Mouse (Mus musculus) neural tube, embryonic 12.5 days (tissue): Measurements from ENCODE around the gene Mif. TPM values are rescaled to one million over a fixed set of nuclear protein-coding genes. Genes with fewer than 3 reads are reported as not detected.

ENCODE experiments used
- ATAC-seq: fragments of 200-750 bp; cut with Nextera tagmentation; 2 replicates; pipeline ENCODE4 v1.8.0; 2017; ENCODE audit warnings: low read depth, mild to moderate bottlenecking, moderate TSS enrichment, moderate library complexity; ENCODE audit not compliant: low FRiP score
- H3K27ac ChIP-seq: fragments of 300-500 bp; sonication (generic); 2 replicates; pipeline ENCODE4 v1.5.1; 2016
- H3K27me3 ChIP-seq: fragments of 300-500 bp; sonication (generic); replicated peaks from 2 replicates; pipeline ENCODE4 v1.6.1; 2016; ENCODE audit warnings: mild to moderate bottlenecking
- H3K36me3 ChIP-seq: fragments of 300-500 bp; sonication (generic); 2 replicates; pipeline ENCODE4 v1.6.1; 2016; ENCODE audit warnings: mild to moderate bottlenecking
- H3K4me1 ChIP-seq: fragments of 300-500 bp; sonication (generic); 2 replicates; pipeline ENCODE4 v1.6.1; 2016
- H3K4me2 ChIP-seq: fragments of 300-500 bp; sonication (generic); replicated peaks from 2 replicates; pipeline ENCODE4 v1.6.1; 2016; ENCODE audit warnings: mild to moderate bottlenecking
- H3K4me3 ChIP-seq: fragments of 300-500 bp; sonication (generic); 2 replicates; pipeline ENCODE4 v1.5.1; 2016
- H3K9ac ChIP-seq: fragments of 300-500 bp; sonication (generic); 2 replicates; pipeline ENCODE4 v1.6.1; 2016; ENCODE audit warnings: mild to moderate bottlenecking
- H3K9me3 ChIP-seq: fragments of 300-500 bp; sonication (generic); 2 replicates; pipeline ENCODE4 v1.6.1; 2016; ENCODE audit warnings: mild to moderate bottlenecking
- WGBS: fragments of 180-500 bp; shearing (Covaris S2); methylation state at CpG from one replicate; pipeline ENCODE4 v1.1.7; 2016; 5-methylcytosine and 5-hydroxymethylcytosine counted together
- polyA plus RNA-seq: library from polyadenylated mRNA; unstranded; fragments of >200 nt; fragmentation: Nextera tagmentation; extraction: Ambion mirVana; gene quantifications from 2 replicates; pipeline ENCODE4 v1.2.1, GENCODE M21; 2016

Mif gene
- polyA plus RNA-seq, 1 experiment from 2014 or later: 1,568 TPM

DNA sequence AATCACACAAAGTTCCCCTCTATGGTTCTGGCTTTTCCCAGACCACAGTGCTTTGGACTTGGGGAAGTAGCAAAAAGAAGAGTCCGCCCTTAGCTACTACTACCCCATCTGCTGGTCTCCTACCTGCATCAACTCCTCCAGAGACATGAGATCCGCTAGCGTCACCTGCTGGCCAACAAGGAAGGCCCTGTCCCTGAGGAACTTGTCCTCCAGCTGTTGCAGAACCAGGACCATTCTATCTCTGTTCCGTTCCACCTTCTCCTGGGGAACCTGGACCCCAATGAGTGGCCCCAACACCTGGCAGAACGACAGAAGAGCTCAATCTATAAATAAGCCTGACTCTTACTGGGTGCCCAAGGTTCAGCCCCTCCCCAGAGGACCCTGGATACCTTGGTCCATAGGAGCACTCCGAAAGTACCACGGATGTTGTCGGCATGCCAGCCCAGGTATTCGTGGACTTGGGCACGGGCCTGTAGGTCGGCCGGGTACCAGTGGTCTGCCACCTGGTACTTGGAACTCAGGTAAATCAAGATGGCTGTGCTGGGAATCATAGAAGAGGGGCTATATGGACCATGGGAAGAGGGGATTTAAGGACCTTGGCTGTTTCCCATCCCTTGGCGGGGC is 27.7 kb downstream of the Mif start:
- peaks cover 23% of the 10 kb centered on the region for H3K27me3 ChIP-seq
- no peak overlapping the region for H3K9ac ChIP-seq
- 68% methylated on average over 13 of the region's 13 CpGs for WGBS
- no peak overlapping the region for H3K4me3 ChIP-seq
- no peak for ATAC-seq
- H3K36me3 ChIP-seq: no peaks in the 10 kb centered on the region
- H3K27ac ChIP-seq: no peak overlapping the region
- H3K9me3 ChIP-seq: no peaks in the 10 kb centered on the region
- H3K4me1 ChIP-seq: peaks cover 10% of the 10 kb centered on the region; the same call in 1 of the 2 replicates
- H3K4me2 ChIP-seq: no peak overlapping the region

DNA sequence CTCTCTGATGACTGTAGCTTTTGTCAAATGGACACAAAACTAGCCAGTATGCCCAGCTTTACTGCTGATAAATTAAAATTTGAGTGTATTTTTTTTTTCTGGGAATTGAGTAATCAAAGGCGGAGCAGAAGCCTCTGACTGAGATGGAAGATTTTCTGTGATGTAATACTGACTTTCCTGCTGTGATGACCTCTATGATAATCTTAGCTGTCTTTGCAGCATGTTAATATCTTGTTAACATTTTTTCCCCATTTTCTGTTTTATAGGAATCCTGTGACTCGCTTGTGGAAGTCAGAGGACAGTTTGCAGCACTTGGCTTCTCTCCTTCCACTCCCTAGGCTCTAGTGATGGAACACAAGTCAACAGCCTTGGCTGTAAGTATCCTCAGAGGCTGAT is 29.8 kb downstream of the Mif start:
- H3K4me1 ChIP-seq: peaks cover 10% of the 10 kb centered on the region; the same call in 1 of the 2 replicates
- no peak for ATAC-seq
- no peak overlapping the region for H3K27ac ChIP-seq
- no peaks in the 10 kb centered on the region for H3K9me3 ChIP-seq
- H3K27me3 ChIP-seq: peaks cover 23% of the 10 kb centered on the region
- H3K36me3 ChIP-seq: no peaks in the 10 kb centered on the region
- 91% methylated on average over 2 of the region's 2 CpGs for WGBS
- no peak overlapping the region for H3K9ac ChIP-seq
- no peak overlapping the region for H3K4me2 ChIP-seq
- no peak overlapping the region for H3K4me3 ChIP-seq

DNA sequence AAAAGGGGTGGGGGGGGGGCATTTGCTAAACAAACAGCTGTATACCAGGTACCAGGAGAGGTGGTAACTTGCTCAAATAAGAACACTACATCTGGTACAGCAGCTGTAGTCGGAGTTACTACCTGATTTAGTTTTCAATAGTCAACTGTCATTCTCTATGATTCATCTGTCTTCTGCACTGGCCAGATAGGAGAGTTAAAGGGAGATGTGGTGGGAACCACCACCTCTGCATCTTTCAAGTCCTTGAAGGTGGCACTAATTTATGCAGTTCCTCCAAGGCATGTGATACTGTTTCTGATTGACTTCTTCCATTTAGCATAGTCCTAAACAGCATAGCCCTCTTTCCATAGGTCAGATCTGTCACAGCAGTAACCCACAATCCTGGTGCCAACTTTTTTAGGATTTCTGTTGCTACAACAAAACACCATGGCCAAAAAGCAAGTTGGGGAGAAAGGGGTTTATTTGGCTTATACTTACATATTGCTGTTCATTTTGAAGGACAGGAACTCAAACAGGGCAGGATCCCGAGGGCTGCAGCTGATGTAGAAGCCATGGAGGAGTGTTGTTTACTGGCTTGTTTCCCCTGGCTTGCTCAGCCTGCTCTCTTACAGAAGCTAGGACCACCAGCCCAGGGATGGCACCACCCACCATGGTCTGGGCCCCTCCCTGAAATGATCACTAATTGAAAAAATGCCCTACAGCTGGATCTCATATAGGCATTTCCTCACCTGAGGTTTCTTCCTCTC is 30.3 kb downstream of the Mif start:
- Histone ChIP-seq H3K9me3 (no peaks in the 10 kb centered on the region), H3K27ac (no peak overlapping the region), H3K4me3 (no peak overlapping the region), H3K27me3 (peaks cover 22% of the 10 kb centered on the region), H3K36me3 (no peaks in the 10 kb centered on the region), H3K9ac (no peak overlapping the region), H3K4me1 (peaks cover 10% of the 10 kb centered on the region; the same call in 1 of the 2 replicates), H3K4me2 (no peak overlapping the region)
- WGBS: 84% methylated on average over 2 of the region's 2 CpGs
- no peak for ATAC-seq

DNA sequence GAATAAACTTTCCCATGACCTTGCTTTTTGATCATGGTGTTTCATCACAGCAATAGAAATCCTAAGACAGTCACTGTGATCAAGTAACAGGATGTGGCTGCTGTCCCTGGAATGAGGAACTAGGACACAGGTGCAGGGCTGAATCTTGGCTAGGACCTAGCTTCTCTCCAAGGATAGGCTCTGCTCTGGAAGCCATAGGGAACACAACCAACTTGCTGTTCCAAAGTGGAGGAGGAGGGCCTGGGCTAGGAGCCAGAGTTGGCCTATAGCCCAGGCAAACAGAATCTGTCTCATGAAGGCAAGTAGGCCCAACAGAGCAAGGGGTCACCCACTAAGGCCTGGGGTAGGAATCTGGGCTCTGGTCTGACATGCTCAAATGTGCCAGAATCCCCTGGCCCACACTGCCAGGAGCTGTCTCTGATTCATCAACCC is 31.5 kb downstream of the Mif start:
- ATAC-seq: no peak
- Histone ChIP-seq H3K4me3 (no peak overlapping the region), H3K9me3 (no peaks in the 10 kb centered on the region), H3K27me3 (peaks cover 10% of the 10 kb centered on the region), H3K4me1 (no peaks in the 10 kb centered on the region), H3K27ac (no peak overlapping the region), H3K36me3 (no peaks in the 10 kb centered on the region), H3K9ac (no peak overlapping the region), H3K4me2 (no peak overlapping the region)

DNA sequence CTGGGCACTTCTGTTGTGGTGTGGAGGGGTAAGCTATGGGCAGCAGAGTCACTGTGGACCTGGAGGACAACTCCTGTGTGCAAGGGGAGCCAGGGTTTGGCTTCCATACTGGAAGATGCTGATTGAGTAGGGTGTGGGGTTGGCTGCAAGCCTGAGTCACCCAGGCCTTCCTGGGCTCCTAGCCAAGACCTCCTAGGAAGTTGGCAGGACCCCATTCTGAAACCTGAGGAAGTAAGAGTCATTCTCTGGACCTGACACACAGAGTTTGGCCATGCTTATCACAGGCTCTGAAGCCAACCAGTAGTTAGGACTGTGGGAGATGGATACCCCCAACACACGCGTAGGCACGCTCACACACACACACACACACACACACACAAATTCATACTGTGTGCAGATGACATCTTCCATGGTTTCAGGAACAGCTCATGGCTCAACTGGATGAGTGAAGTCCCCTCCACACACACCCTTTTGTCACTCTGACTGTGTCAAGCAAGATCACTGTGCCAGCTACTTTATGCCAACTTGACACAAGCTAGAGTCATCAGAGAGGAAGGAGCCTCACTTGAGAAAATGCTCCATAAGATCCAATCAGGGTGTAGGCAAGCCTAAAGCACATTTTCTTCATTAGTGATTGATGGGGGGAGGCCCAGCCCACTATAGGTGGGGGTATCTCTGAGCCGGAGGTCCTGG is 32.2 kb downstream of the Mif start:
- H3K36me3 ChIP-seq: no peaks in the 10 kb centered on the region
- no peak overlapping the region for H3K27ac ChIP-seq
- H3K4me1 ChIP-seq: no peaks in the 10 kb centered on the region
- H3K9ac ChIP-seq: no peak overlapping the region
- H3K4me2 ChIP-seq: no peak overlapping the region
- WGBS: 95% methylated on average over 4 of the region's 4 CpGs
- no peak overlapping the region for H3K4me3 ChIP-seq
- H3K9me3 ChIP-seq: 0 out of 2 replicates have a peak, but pooled peaks cover 7% of the 10 kb centered on the region
- 0 out of 2 replicates have a peak, but pooled peaks cover 4% of the 10 kb centered on the region for H3K27me3 ChIP-seq
- ATAC-seq: no peak

DNA sequence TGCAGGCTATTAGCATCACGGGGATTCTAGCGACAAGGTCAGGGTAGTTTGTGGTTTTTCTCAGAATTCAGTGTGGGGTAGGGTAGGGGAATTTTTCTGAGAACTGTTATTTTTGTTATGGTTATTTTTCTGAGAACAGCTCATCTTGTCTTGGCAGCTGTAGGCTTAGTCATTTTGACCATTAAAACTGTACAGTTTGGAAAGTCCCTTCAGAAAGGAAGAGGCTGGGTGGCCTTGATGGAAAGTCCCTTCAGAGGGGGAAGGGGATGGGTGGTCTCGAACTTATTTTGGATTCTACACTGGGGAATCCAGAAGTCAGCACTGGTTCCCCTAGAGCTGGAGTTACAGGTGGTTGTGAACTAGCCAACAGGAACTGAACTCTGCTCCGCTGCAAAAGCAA is 35.5 kb downstream of the Mif start:
- no peak for ATAC-seq
- H3K4me1 ChIP-seq: no peaks in the 10 kb centered on the region
- H3K9ac ChIP-seq: no peak overlapping the region
- no peaks in the 10 kb centered on the region for H3K36me3 ChIP-seq
- no peaks in the 10 kb centered on the region for H3K27me3 ChIP-seq
- 0 out of 2 replicates have a peak, but pooled peaks cover 13% of the 10 kb centered on the region for H3K9me3 ChIP-seq
- no peak overlapping the region for H3K27ac ChIP-seq
- WGBS: 91% methylated on average over 4 of the region's 4 CpGs
- no peak overlapping the region for H3K4me2 ChIP-seq
- H3K4me3 ChIP-seq: no peak overlapping the region

DNA sequence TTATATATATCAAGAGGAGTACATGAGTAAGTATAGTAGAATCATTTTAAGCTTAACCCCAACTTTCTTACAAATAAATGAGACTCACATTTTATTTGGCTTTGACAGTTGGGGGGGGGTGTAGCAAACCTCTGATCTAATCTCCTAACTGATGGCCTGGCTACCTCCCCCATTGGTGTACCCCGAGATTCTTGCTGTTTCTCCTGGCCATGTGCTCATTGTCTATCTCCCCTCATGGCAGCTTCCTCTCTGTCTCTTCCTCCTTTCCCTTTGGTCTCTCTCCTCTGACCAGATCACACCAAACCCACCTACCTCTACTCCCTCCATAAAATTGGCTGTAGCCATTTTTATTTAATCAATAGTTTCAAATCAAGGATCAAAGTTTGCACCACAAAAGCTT is 36.3 kb downstream of the Mif start:
- Histone ChIP-seq H3K9ac (no peak overlapping the region), H3K9me3 (0 out of 2 replicates have a peak, but pooled peaks cover 13% of the 10 kb centered on the region), H3K4me1 (no peaks in the 10 kb centered on the region), H3K4me2 (no peak overlapping the region), H3K27me3 (no peaks in the 10 kb centered on the region), H3K4me3 (no peak overlapping the region), H3K36me3 (no peaks in the 10 kb centered on the region), H3K27ac (no peak overlapping the region)
- 73% methylated on average over 1 of the region's 1 CpGs for WGBS
- ATAC-seq: no peak

DNA sequence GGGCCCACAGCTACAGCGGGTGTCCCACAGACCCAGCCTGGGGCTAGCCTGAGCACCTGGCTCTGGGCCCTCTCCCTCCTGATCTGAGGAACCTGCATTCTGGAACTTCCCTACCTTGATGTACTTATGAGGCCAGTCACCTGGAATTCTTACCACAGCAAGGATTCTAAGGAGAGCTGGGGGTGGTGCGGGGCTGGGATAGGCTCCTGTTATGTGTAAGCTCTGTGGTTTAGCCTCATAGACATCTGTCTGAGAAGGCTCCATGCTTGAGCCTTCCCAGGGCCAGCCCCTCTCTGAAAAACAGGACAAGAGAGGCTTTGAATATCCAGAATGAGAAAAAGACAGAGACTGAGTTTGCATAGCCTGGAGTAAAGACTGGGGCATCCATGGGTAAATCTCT is 37.6 kb downstream of the Mif start, which contains the start of gene Gstt4:
Gene Gstt4, minus strand, starts transcription at position 101 of the 400 bp plus-strand sequence.
- ATAC-seq: no peak
- Histone ChIP-seq H3K4me3 (no peak within 1 kb of the TSS), H3K27ac (no peak within 1 kb of the TSS), H3K4me2 (no peak within 1 kb of the TSS), H3K9ac (no peak within 1 kb of the TSS), H3K36me3 (no peaks in the 10 kb centered on the region), H3K9me3 (0 out of 2 replicates have a peak, but pooled peaks cover 13% of the 10 kb centered on the region), H3K4me1 (no peaks in the 10 kb centered on the region), H3K27me3 (no peaks in the 10 kb centered on the region)
- 90% methylated on average over 2 of the region's 2 CpGs for WGBS

DNA sequence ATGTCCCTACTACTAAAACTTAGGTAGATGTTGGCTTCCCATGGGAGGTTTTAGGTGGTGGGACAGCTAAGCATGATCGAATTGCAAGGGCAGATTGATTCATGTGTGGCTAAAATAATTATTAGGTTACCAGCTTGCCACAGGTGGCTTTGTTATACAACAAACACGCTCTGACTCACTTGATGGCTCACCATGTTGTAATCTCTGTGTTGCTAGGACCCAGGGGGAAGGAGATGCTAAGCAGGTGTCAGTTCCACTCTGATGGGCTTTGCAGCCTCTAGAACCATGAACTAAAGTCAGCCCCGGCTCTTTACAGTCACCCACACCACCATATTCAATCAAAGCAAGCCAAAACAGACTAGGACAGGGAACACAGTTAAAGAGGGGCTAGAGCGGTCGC is 40.2 kb downstream of the Mif start:
- 87% methylated on average over 5 of the region's 5 CpGs for WGBS
- Histone ChIP-seq H3K27me3 (no peaks in the 10 kb centered on the region), H3K9me3 (0 out of 2 replicates have a peak, but pooled peaks cover 13% of the 10 kb centered on the region), H3K36me3 (no peaks in the 10 kb centered on the region), H3K4me3 (no peak overlapping the region), H3K9ac (no peak overlapping the region), H3K4me2 (no peak overlapping the region), H3K27ac (no peak overlapping the region), H3K4me1 (no peaks in the 10 kb centered on the region)
- ATAC-seq: no peak

DNA sequence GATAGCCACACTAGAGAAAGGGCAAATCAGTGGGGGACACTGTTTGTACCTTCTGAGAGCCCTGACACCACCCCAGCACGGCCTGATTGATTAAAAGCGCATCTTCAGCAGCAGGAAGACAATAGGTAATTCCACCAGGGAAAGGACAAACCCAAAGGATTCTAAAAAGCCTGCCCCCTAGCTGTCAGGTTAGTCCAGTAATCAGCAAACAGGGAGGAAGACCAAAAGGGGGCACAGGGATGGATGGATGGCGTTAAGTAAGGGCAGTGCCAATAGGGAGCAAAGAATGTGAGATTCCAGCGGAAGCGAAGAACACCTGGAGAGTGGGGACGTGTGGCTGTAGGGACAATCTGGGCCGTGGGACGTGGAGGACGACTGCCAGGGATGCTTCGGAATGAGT is 41.4 kb downstream of the Mif start:
- WGBS: 67% methylated on average over 10 of the region's 10 CpGs
- H3K4me2 ChIP-seq: no peak overlapping the region
- ATAC-seq: no peak
- H3K36me3 ChIP-seq: no peaks in the 10 kb centered on the region
- H3K27ac ChIP-seq: no peak overlapping the region
- H3K9me3 ChIP-seq: 0 out of 2 replicates have a peak, but pooled peaks cover 13% of the 10 kb centered on the region
- H3K27me3 ChIP-seq: no peaks in the 10 kb centered on the region
- H3K9ac ChIP-seq: no peak overlapping the region
- H3K4me1 ChIP-seq: no peaks in the 10 kb centered on the region
- H3K4me3 ChIP-seq: no peak overlapping the region
